Mouse (Mus musculus) cerebellum, adult 2 months (tissue): Measurements from ENCODE around the gene Trim38. TPM values are rescaled to one million over a fixed set of nuclear protein-coding genes. Genes with fewer than 3 reads are reported as not detected.
A peak's percentile ranks its signal among the peaks of the same experiment; 100 is the strongest.

Experiments
- DNase-seq, 2 experiments: peaks; one replicate each; pipeline ENCODE4 v3.0.0; 2021
- H3K27ac ChIP-seq: fragments of 200-500 bp; 2 replicates; pipeline ENCODE4 v1.5.1; 2012; ENCODE audit warnings: low read length, control low read depth, inconsistent platforms; ENCODE audit not compliant: insufficient read depth
- H3K27me3 ChIP-seq: fragments of 200-500 bp; 2 replicates; pipeline ENCODE4 v1.6.1; 2012; ENCODE audit warnings: inconsistent platforms, mild to moderate bottlenecking, low read length, moderate library complexity; ENCODE audit not compliant: control insufficient read depth, insufficient read depth
- H3K4me1 ChIP-seq: fragments of 200-500 bp; 2 replicates; pipeline ENCODE4 v1.6.1; 2011; ENCODE audit warnings: low read length; ENCODE audit not compliant: control insufficient read depth, insufficient read depth
- H3K4me3 ChIP-seq: fragments of 200-500 bp; replicated peaks from 2 replicates; pipeline ENCODE3; 2011; ENCODE audit warnings: mild to moderate bottlenecking, low read depth, low read length, control low read depth; ENCODE audit not compliant: insufficient read depth
- CTCF ChIP-seq: fragments of 200-500 bp; IDR thresholded peaks from 2 replicates; pipeline ENCODE4 v1.5.1; 2011; ENCODE audit warnings: low read depth, mild to moderate bottlenecking, control low read depth, low read length, moderate library complexity, borderline replicate concordance; ENCODE audit not compliant: insufficient read depth
- POLR2A ChIP-seq: fragments of 200-500 bp; IDR thresholded peaks from 2 replicates; pipeline ENCODE4 v1.6.1; 2011; ENCODE audit warnings: low read length, control low read depth, borderline replicate concordance; ENCODE audit not compliant: insufficient read depth
- WGBS: fragments of 180-500 bp; shearing (Covaris S2); methylation state at CpG from one replicate; pipeline ENCODE4 v1.1.7; 2018; 5-methylcytosine and 5-hydroxymethylcytosine counted together
- polyA plus RNA-seq: library from polyadenylated mRNA; depleted of rRNA; stranded (reverse); fragments of >200 nt; gene quantifications from 2 replicates; pipeline ENCODE4 v1.2.3, GENCODE M21; 2012

Trim38 gene
- polyA plus RNA-seq, 1 experiment = 0.08 TPM

- H3K27ac ChIP-seq = peak within 1 kb of the TSS; percentile 42
- DNase-seq = peak; percentile 84 to 90
- H3K27me3 ChIP-seq = no peaks in the 10 kb centered on the region
- 0% methylated on average over 19 of the region's 22 CpGs for WGBS
- peak within 1 kb of the TSS; percentile 37 for H3K4me3 ChIP-seq
- TF ChIP-seq POLR2A (peak; percentile 77; the same call in 1 of the 2 replicates), CTCF (no peak)
- no peaks in the 10 kb centered on the region for H3K4me1 ChIP-seq
Measured at GRCm38 (mm10) chr13:23756790-23757189, 12.9 kb upstream of the Trim38 start, which contains the start of gene Hist1h4b. Hist1h4b (plus strand) TSS chr13:23757013.

- TF ChIP-seq CTCF (no peak), POLR2A (no peak)
- Histone ChIP-seq H3K4me3 (peak overlapping the region; percentile 23), H3K4me1 (no peaks in the 10 kb centered on the region), H3K27ac (peak overlapping the region; percentile 42), H3K27me3 (no peaks in the 10 kb centered on the region)
- WGBS = 3% methylated on average over 18 of the region's 23 CpGs
- DNase-seq = peak in 1 of 2 experiments; percentile 29
Measured at GRCm38 (mm10) chr13:23757211-23757773, 12.4 kb upstream of the Trim38 start.

- TF ChIP-seq CTCF = no peak
- no peak for TF ChIP-seq POLR2A
- no peak overlapping the region for H3K4me3 ChIP-seq
- 24% methylated on average over 3 of the region's 3 CpGs for WGBS
- H3K4me1 ChIP-seq = no peaks in the 10 kb centered on the region; the same call in 1 of the 2 replicates
- H3K27ac ChIP-seq = no peak overlapping the region
- no peaks in the 10 kb centered on the region for H3K27me3 ChIP-seq
- no peak for DNase-seq
Measured at GRCm38 (mm10) chr13:23757921-23758320, 11.8 kb upstream of the Trim38 start.

- DNase-seq = no peak
- Histone ChIP-seq H3K4me3 (no peak overlapping the region), H3K27ac (no peak overlapping the region), H3K4me1 (no peaks in the 10 kb centered on the region; the same call in 1 of the 2 replicates), H3K27me3 (no peaks in the 10 kb centered on the region)
- WGBS = 80% methylated on average over 3 of the region's 3 CpGs
- TF ChIP-seq CTCF (no peak), POLR2A (no peak)
Measured at GRCm38 (mm10) chr13:23759251-23759771, 10.4 kb upstream of the Trim38 start.

GRCm38 (mm10) chr13:23759916-23760239, 9.8 kb upstream of the Trim38 start:
- TF ChIP-seq CTCF (no peak), POLR2A (no peak)
- Histone ChIP-seq H3K4me3 (no peak overlapping the region), H3K4me1 (no peaks in the 10 kb centered on the region; the same call in 1 of the 2 replicates), H3K27ac (no peak overlapping the region), H3K27me3 (no peaks in the 10 kb centered on the region)
- no peak for DNase-seq
- WGBS = 74% methylated on average over 1 of the region's 1 CpGs

GRCm38 (mm10) chr13:23760240-23760971, 9.3 kb upstream of the Trim38 start:
- Histone ChIP-seq H3K27ac (peak overlapping the region; percentile 79), H3K4me3 (peak overlapping the region; percentile 50), H3K27me3 (no peaks in the 10 kb centered on the region), H3K4me1 (no peaks in the 10 kb centered on the region; the same call in 1 of the 2 replicates)
- 2% methylated on average over 26 of the region's 27 CpGs for WGBS
- no peak for TF ChIP-seq POLR2A
- no peak for TF ChIP-seq CTCF
- no peak for DNase-seq

GRCm38 (mm10) chr13:23760972-23761864, 8.5 kb upstream of the Trim38 start, which contains the start of gene Hist1h4a:
Hist1h4a (minus strand) TSS chr13:23761230.
- Histone ChIP-seq H3K27ac (peak within 1 kb of the TSS; percentile 79), H3K4me1 (no peaks in the 10 kb centered on the region; the same call in 1 of the 2 replicates), H3K4me3 (peak within 1 kb of the TSS; percentile 67), H3K27me3 (no peaks in the 10 kb centered on the region)
- WGBS = under 1% methylated on average over 66 of the region's 72 CpGs
- peak; percentile 98 to 99 for DNase-seq
- TF ChIP-seq POLR2A = peak; percentile 78; the same call in 1 of the 2 replicates
- TF ChIP-seq CTCF = no peak
